Mouse (Mus musculus) spleen, postnatal 4 days (tissue): ENCODE measurements around the gene Tmem8b.

Experiments
- DNase-seq, 2 experiments: peaks; one replicate each; pipeline ENCODE4 v3.0.0; 2022; ENCODE audit warnings: low spot score in 2 of 2

The Tmem8b gene

GRCm38 (mm10) chr4:43656339-43657109 is 12.2 kb upstream of the Tmem8b start, which contains the start of gene Hint2:
TSS of gene Hint2 (minus strand) at chr4:43656466.
- peak; percentile 93 to 94 for DNase-seq

GRCm38 (mm10) chr4:43657146-43657545 is 11.6 kb upstream of the Tmem8b start:
- no peak for DNase-seq

- no peak for DNase-seq
Observed at GRCm38 (mm10) chr4:43666412-43666811, 2.4 kb upstream of the Tmem8b start.

GRCm38 (mm10) chr4:43669428-43669794 is 640 bp downstream of the Tmem8b start:
- DNase-seq: no peak

GRCm38 (mm10) chr4:43672070-43672469 is 3.3 kb downstream of the Tmem8b start:
- DNase-seq: peak; percentile 77 to 93

- no peak for DNase-seq
Observed at GRCm38 (mm10) chr4:43673703-43674102, 4.9 kb downstream of the Tmem8b start.

- no peak for DNase-seq
Observed at GRCm38 (mm10) chr4:43674974-43675373, 6.2 kb downstream of the Tmem8b start.

- DNase-seq: no peak
Observed at GRCm38 (mm10) chr4:43675608-43676007, 6.8 kb downstream of the Tmem8b start.

GRCm38 (mm10) chr4:43678541-43678940 is 9.8 kb downstream of the Tmem8b start:
- no peak for DNase-seq

- DNase-seq: no peak
Observed at GRCm38 (mm10) chr4:43679416-43680043, 10.8 kb downstream of the Tmem8b start.

GRCm38 (mm10) chr4:43690021-43690420 is 21.2 kb downstream of the Tmem8b start:
- no peak for DNase-seq

GRCm38 (mm10) chr4:43691026-43691425 is 22.3 kb downstream of the Tmem8b start:
- DNase-seq: no peak

GRCm38 (mm10) chr4:43693806-43694241 is 25.1 kb downstream of the Tmem8b start:
- no peak for DNase-seq

- DNase-seq: no peak
Observed at GRCm38 (mm10) chr4:43694439-43695248, 25.9 kb downstream of the Tmem8b start.

- DNase-seq: no peak
Observed at GRCm38 (mm10) chr4:43695249-43695671, 26.5 kb downstream of the Tmem8b start.

GRCm38 (mm10) chr4:43696561-43696960 is 27.8 kb downstream of the Tmem8b start:
- DNase-seq: no peak

- DNase-seq: no peak
Observed at GRCm38 (mm10) chr4:43700707-43701106, 31.9 kb downstream of the Tmem8b start, which contains the start of gene Olfr70. TSS of gene Olfr70 (minus strand) at chr4:43700807.

GRCm38 (mm10) chr4:43703439-43703838 is 34.7 kb downstream of the Tmem8b start:
- DNase-seq: no peak

GRCm38 (mm10) chr4:43703851-43704250 is 35.1 kb downstream of the Tmem8b start:
- no peak for DNase-seq

- no peak for DNase-seq
Observed at GRCm38 (mm10) chr4:43705991-43706390, 37.2 kb downstream of the Tmem8b start.

- no peak for DNase-seq
Observed at GRCm38 (mm10) chr4:43709869-43710268, 41.1 kb downstream of the Tmem8b start, which contains the start of gene Olfr71. TSS of gene Olfr71 (minus strand) at chr4:43710255.

GRCm38 (mm10) chr4:43711821-43712220 is 43.0 kb downstream of the Tmem8b start:
- peak; percentile 65 to 89 for DNase-seq
